Comparison of ENCODE assay signal across 22 mouse cellular contexts in genomic region chr1:184053141-184053540, GRCm38 (mm10). TPM values are rescaled to one million over a fixed set of nuclear protein-coding genes. Genes with fewer than 3 reads are reported as not detected.
DNase-seq lines count a peak whose midpoint lies in the region; ATAC-seq and TF ChIP-seq lines count a peak whose summit lies in the region.
"Had no signal": no experiment of that assay in that cellular context is flagged by ENCODE, and none has a peak within 500 bp of the region (broad histone marks: within the 10 kb centered on the region; RNA-seq: fewer than 3 reads in every experiment).

No protein-coding gene starts in this region.

- peak; percentile 73 for DNase-seq in heart, adult 11 months
- no peak for DNase-seq in heart, postnatal 36 days
- DNase-seq in heart, postnatal 14 days, result no peak
- no peak for DNase-seq in CH12.LX (ENCODE audit: extremely low read depth)
- DNase-seq in liver, postnatal 0 days, result no peak
- no peak for DNase-seq in adrenal gland, adult 2 months
- DNase-seq: cerebellum, adult 11-12 months; cerebellum, postnatal 10 days; forebrain, postnatal 0 days; gastrocnemius, postnatal 36 days; kidney, adult 11 months; kidney, postnatal 36 days; lung, postnatal 4 days; thymus, postnatal 14 days had no signal

- no peaks in the 10 kb centered on the region for H3K9me3 ChIP-seq in heart, embryonic 14.5 days (ENCODE audit: control insufficient read depth, low read length)
- no peaks in the 10 kb centered on the region for H3K9me3 ChIP-seq in CH12.LX (replicated peaks; ENCODE audit: low read length)
- no peaks in the 10 kb centered on the region for H3K9me3 ChIP-seq in liver, postnatal 0 days (ENCODE audit: low read length)
- H3K9me3 ChIP-seq in hindbrain, embryonic 13.5 days, result no peaks in the 10 kb centered on the region
- H3K9me3 ChIP-seq: hindbrain, embryonic 12.5 days; kidney, embryonic 15.5 days; lung, embryonic 15.5 days; midbrain, embryonic 10.5 days had no signal

- peak overlapping the region; percentile 50; the same call in 1 of the 2 replicates for H3K9ac ChIP-seq in heart, embryonic 14.5 days (ENCODE audit: low read length)
- H3K9ac ChIP-seq in CH12.LX (ENCODE audit: insufficient read depth, low read depth), result no peak overlapping the region
- H3K9ac ChIP-seq in liver, postnatal 0 days (replicated peaks), result no peak overlapping the region
- no peak overlapping the region for H3K9ac ChIP-seq in hindbrain, embryonic 13.5 days
- H3K9ac ChIP-seq: forebrain, postnatal 0 days; hindbrain, embryonic 12.5 days; kidney, embryonic 15.5 days; lung, embryonic 15.5 days had no signal

- no peaks in the 10 kb centered on the region for H3K36me3 ChIP-seq in heart, embryonic 14.5 days (ENCODE audit: control insufficient read depth, insufficient read depth, low read length)
- peaks cover 0 to 55% of the 10 kb centered on the region in 2 experiments for H3K36me3 ChIP-seq in CH12.LX (replicated peaks in 1 of 2; ENCODE audit: control insufficient read depth in 1 of 2, insufficient read depth in 1 of 2, low read length in 1 of 2)
- H3K36me3 ChIP-seq in liver, postnatal 0 days (replicated peaks; ENCODE audit: insufficient read depth, low read length), result no peaks in the 10 kb centered on the region
- H3K36me3 ChIP-seq in hindbrain, embryonic 13.5 days, result no peaks in the 10 kb centered on the region
- H3K36me3 ChIP-seq: kidney, embryonic 15.5 days; lung, embryonic 15.5 days; midbrain, embryonic 10.5 days had no signal

- intact Hi-C loops in heart, postnatal 36 days (cut with DNase I), result loop anchor here (5.0 kb wide), 1 partner anchor 119 kb away; no protein-coding TSS in a partner anchor
- intact Hi-C loops in heart, postnatal 14 days (cut with DNase I), result no loop called here

- no peak for TF ChIP-seq RAD21 in CH12.LX (IDR thresholded peaks at IDR 0.05; ENCODE audit: low read depth, low read length)

- TF ChIP-seq POLR2A in CH12.LX (IDR thresholded peaks at IDR 0.05; ENCODE audit: low read depth, low read length), result no peak

- TF ChIP-seq EP300 in CH12.LX (IDR thresholded peaks at IDR 0.05; ENCODE audit: low read length), result no peak
- TF ChIP-seq EP300 in liver, postnatal 0 days (IDR thresholded peaks at IDR 0.05; ENCODE audit: low read depth), result no peak

- H3K4me1 ChIP-seq in heart, embryonic 14.5 days (ENCODE audit: control insufficient read depth in 2 of 2, insufficient read depth in 2 of 2, low read length in 2 of 2), result peaks cover 37 to 61% of the 10 kb centered on the region in 2 experiments
- H3K4me1 ChIP-seq in CH12.LX (ENCODE audit: control insufficient read depth in 1 of 2, insufficient read depth in 2 of 2), result peaks cover 5 to 60% of the 10 kb centered on the region in 2 experiments; a peak in 3 of 4 replicates
- peaks cover 20% of the 10 kb centered on the region for H3K4me1 ChIP-seq in liver, postnatal 0 days (ENCODE audit: insufficient read depth)
- peaks cover 7% of the 10 kb centered on the region for H3K4me1 ChIP-seq in hindbrain, embryonic 13.5 days (replicated peaks)
- H3K4me1 ChIP-seq: midbrain, embryonic 10.5 days had no signal

- peak overlapping the region; percentile 47 to 84; a peak in 3 of 4 replicates for H3K27ac ChIP-seq in heart, embryonic 14.5 days (replicated peaks in 1 of 2; ENCODE audit: control insufficient read depth in 1 of 2, insufficient read depth in 1 of 2, low read depth in 2 of 2, low read length in 2 of 2)
- no peak overlapping the region for H3K27ac ChIP-seq in CH12.LX (ENCODE audit: insufficient read depth, low read depth)
- H3K27ac ChIP-seq in liver, postnatal 0 days (ENCODE audit: low read depth), result peak overlapping the region; percentile 35; the same call in 1 of the 2 replicates
- H3K27ac ChIP-seq in hindbrain, embryonic 13.5 days, result no peak overlapping the region
- H3K27ac ChIP-seq: hindbrain, embryonic 12.5 days; kidney, embryonic 15.5 days; left cerebral cortex, adult 2 months; lung, embryonic 15.5 days; midbrain, embryonic 10.5 days had no signal

- dilution Hi-C loops in CH12.LX (cut with MboI; ENCODE audit: extremely low pct_ligation_motif_present, extremely low pct_unique_long_range_greater_than_20kb, low sequenced_read_pairs), result no loop called here

- no peak overlapping the region for H3K4me3 ChIP-seq in heart, embryonic 14.5 days (ENCODE audit: control insufficient read depth in 1 of 2, insufficient read depth in 1 of 2, low read depth in 1 of 2, low read length in 2 of 2)
- H3K4me3 ChIP-seq in CH12.LX (replicated peaks in 1 of 3; ENCODE audit: low read depth in 2 of 3, low read length in 2 of 3, poor library complexity in 1 of 3), result no peak overlapping the region
- no peak overlapping the region for H3K4me3 ChIP-seq in liver, postnatal 0 days (ENCODE audit: low read depth, low read length)
- H3K4me3 ChIP-seq in hindbrain, embryonic 13.5 days, result no peak overlapping the region
- H3K4me3 ChIP-seq: hindbrain, embryonic 12.5 days; kidney, embryonic 15.5 days; left cerebral cortex, adult 2 months; lung, embryonic 15.5 days; midbrain, embryonic 10.5 days had no signal

- no peaks in the 10 kb centered on the region for H3K27me3 ChIP-seq in heart, embryonic 14.5 days (ENCODE audit: control insufficient read depth, insufficient read depth, low read length)
- no peaks in the 10 kb centered on the region for H3K27me3 ChIP-seq in CH12.LX (replicated peaks)
- H3K27me3 ChIP-seq in liver, postnatal 0 days (ENCODE audit: insufficient read depth, low read length), result no peaks in the 10 kb centered on the region
- no peaks in the 10 kb centered on the region for H3K27me3 ChIP-seq in hindbrain, embryonic 13.5 days
- H3K27me3 ChIP-seq: hindbrain, embryonic 12.5 days; kidney, embryonic 15.5 days; lung, embryonic 15.5 days had no signal

- no peak for ATAC-seq in heart, embryonic 14.5 days (ENCODE audit: insufficient number of reproducible peaks, insufficient read depth, low FRiP score, low read depth)
- ATAC-seq in liver, postnatal 0 days, result peak; percentile 62
- no peak for ATAC-seq in hindbrain, embryonic 13.5 days (ENCODE audit: low FRiP score)
- ATAC-seq: forebrain, postnatal 0 days; midbrain, embryonic 16.5 days had no signal

- H3K4me2 ChIP-seq in heart, embryonic 14.5 days (ENCODE audit: low read length), result peak overlapping the region; percentile 13; the same call in 1 of the 2 replicates
- H3K4me2 ChIP-seq in CH12.LX (ENCODE audit: insufficient read depth, low read depth, poor library complexity, severe bottlenecking), result peak overlapping the region; percentile 36
- H3K4me2 ChIP-seq in liver, postnatal 0 days (ENCODE audit: low read depth, low read length), result peak overlapping the region; percentile 1; the same call in 1 of the 2 replicates
- H3K4me2 ChIP-seq in hindbrain, embryonic 13.5 days, result no peak overlapping the region
- H3K4me2 ChIP-seq: hindbrain, embryonic 12.5 days; kidney, embryonic 15.5 days; lung, embryonic 15.5 days had no signal

- in situ Hi-C loops in CH12.LX (cut with MboI; ENCODE audit: low pct_ligation_motif_present, low pct_unique_long_range_greater_than_20kb, low sequenced_read_pairs), result no loop called here

- 42% methylated on average over 4 of the region's 4 CpGs for WGBS in heart, embryonic 14.5 days
- WGBS in liver, postnatal 0 days (ENCODE audit: insufficient replicate concordance), result 40% methylated on average over 4 of the region's 4 CpGs
- WGBS in hindbrain, embryonic 13.5 days, result 88% methylated on average over 4 of the region's 4 CpGs

- H3K79me2 ChIP-seq in CH12.LX (replicated peaks; ENCODE audit: control insufficient read depth, extremely low read depth, insufficient read depth, poor library complexity, severe bottlenecking), result no peaks in the 10 kb centered on the region

- no peak for TF ChIP-seq CTCF in CH12.LX (conservative IDR thresholded peaks at IDR 0.05 in 1 of 2, IDR thresholded peaks at IDR 0.05 in 1 of 2; ENCODE audit: low read depth in 2 of 2, low read length in 2 of 2)
- TF ChIP-seq CTCF in liver, postnatal 0 days (IDR thresholded peaks at IDR 0.05; ENCODE audit: low read depth), result no peak

TF ChIP-seq in CH12.LX, 34 proteins besides CTCF, POLR2A, EP300 and RAD21:
- TF ChIP-seq SIN3A (IDR thresholded peaks at IDR 0.05; ENCODE audit: low read length), result no peak
TF ChIP-seq in CH12.LX: peak in this region for 0.

RNA-seq across cellular contexts. Expression of gene 1700056E22Rik, which starts 19.0 kb away (rescaled TPM):
- 1 to 10 TPM; 1.0 to 1.2 TPM for total RNA-seq in heart, postnatal 36 days (2021)
- 2.0 and 2.4 TPM in 2 replicates for polyA plus RNA-seq in heart, embryonic 14.5 days (2014; fragmentation: Nextera tagmentation; extraction: Ambion mirVana)
- total RNA-seq in heart, postnatal 14 days (2021), result under 1 TPM; 0.68 to 0.74 TPM
- total RNA-seq in CH12.LX (2012; rRNA removed), result 0.25 and 0.34 TPM in 2 replicates
- total RNA-seq in CH12.LX (2014; rRNA removed), result 0.26 TPM in 1 of 2 replicates, not detected in the other
- polyA plus RNA-seq in CH12.LX (2012; ENCODE audit: insufficient read length, low read depth), result 1.0 and 1.6 TPM in 2 replicates
- 2.0 and 2.4 TPM in 2 replicates for polyA plus RNA-seq in liver, postnatal 0 days (2015; fragmentation: Nextera tagmentation; extraction: Ambion mirVana)
- polyA plus RNA-seq in hindbrain, embryonic 13.5 days (2015; fragmentation: Nextera tagmentation; extraction: Ambion mirVana), result 1.3 TPM in 2 replicates
- 1 to 10 TPM; 1.6 to 3.4 TPM for total RNA-seq in adrenal gland, adult 2 months (2021)
- polyA plus RNA-seq in adrenal gland, adult 2 months (2012; rRNA removed), result 7.0 and 13.6 TPM in 2 replicates
- total RNA-seq: forebrain, postnatal 0 days; left cerebral cortex, adult 2 months had no signal

RNA-seq across cellular contexts. Expression of gene Dusp10, which starts 40.0 kb away (rescaled TPM):
- total RNA-seq in heart, postnatal 36 days (2021), result 1 to 10 TPM; 4.6 to 9.2 TPM
- 9.7 and 10.5 TPM in 2 replicates for polyA plus RNA-seq in heart, embryonic 14.5 days (2014; fragmentation: Nextera tagmentation; extraction: Ambion mirVana)
- 1 to 10 TPM; 6.9 to 7.2 TPM for total RNA-seq in heart, postnatal 14 days (2021)
- 2.4 and 2.8 TPM in 2 replicates for total RNA-seq in CH12.LX (2012; rRNA removed)
- 11.2 and 14.2 TPM in 2 replicates for total RNA-seq in CH12.LX (2014; rRNA removed)
- 13.9 and 16.1 TPM in 2 replicates for polyA plus RNA-seq in CH12.LX (2012; ENCODE audit: insufficient read length, low read depth)
- polyA plus RNA-seq in liver, postnatal 0 days (2015; fragmentation: Nextera tagmentation; extraction: Ambion mirVana), result 2.6 and 2.7 TPM in 2 replicates
- 4.7 and 5.2 TPM in 2 replicates for polyA plus RNA-seq in hindbrain, embryonic 13.5 days (2015; fragmentation: Nextera tagmentation; extraction: Ambion mirVana)
- 10 to 100 TPM; 15.8 to 24.2 TPM for total RNA-seq in adrenal gland, adult 2 months (2021)
- polyA plus RNA-seq in adrenal gland, adult 2 months (2012; rRNA removed), result 17.8 and 33.3 TPM in 2 replicates

Comparison
In these comparisons a context has a peak if more than half of its experiments do, and no peak if none do; other contexts are left out.
1. H3K27ac ChIP-seq: peak in heart, embryonic 14.5 days (2 of 2) and liver, postnatal 0 days (single experiment); none in CH12.LX (single experiment) and hindbrain, embryonic 13.5 days (single experiment).